Mouse (Mus musculus) limb, embryonic 14.5 days (tissue): ENCODE results near the gene Map4k2. TPM values are rescaled to one million over a fixed set of nuclear protein-coding genes. Genes with fewer than 3 reads are reported as not detected.
A peak's percentile ranks its signal among the peaks of the same experiment; 100 is the strongest.

ENCODE experiments used
- ATAC-seq: fragments of 200-750 bp; cut with Nextera tagmentation; 2 replicates; pipeline ENCODE4 v1.8.0; 2017; ENCODE audit warnings: low read depth, moderate number of reproducible peaks, moderate TSS enrichment; ENCODE audit not compliant: low FRiP score
- DNase-seq: peaks from one replicate; pipeline ENCODE4 v3.0.0-alpha.2; 2015; ENCODE audit warnings: low spot score
- H3K27ac ChIP-seq: fragments of 300-500 bp; sonication (generic); replicated peaks from 2 replicates; pipeline ENCODE4 v1.5.1; 2014; ENCODE audit warnings: low read depth, mild to moderate bottlenecking, low read length, moderate library complexity, mixed read lengths
- H3K27me3 ChIP-seq: fragments of 300-500 bp; sonication (generic); 2 replicates; pipeline ENCODE4 v1.6.1; 2014; ENCODE audit warnings: low read length, mixed read lengths; ENCODE audit not compliant: control insufficient read depth, insufficient read depth
- H3K36me3 ChIP-seq: fragments of 300-500 bp; sonication (generic); 2 replicates; pipeline ENCODE4 v1.6.1; 2014; ENCODE audit warnings: mild to moderate bottlenecking, low read length, moderate library complexity, mixed read lengths; ENCODE audit not compliant: control insufficient read depth, insufficient read depth
- H3K4me1 ChIP-seq: fragments of 300-500 bp; sonication (generic); 2 replicates; pipeline ENCODE4 v1.6.1; 2014; ENCODE audit warnings: antibody characterized with exemption, low read length, mixed read lengths; ENCODE audit not compliant: control insufficient read depth, insufficient read depth
- H3K4me2 ChIP-seq: fragments of 300-500 bp; sonication (generic); replicated peaks from 2 replicates; pipeline ENCODE4 v1.6.1; 2014; ENCODE audit warnings: low read depth, mild to moderate bottlenecking, low read length, moderate library complexity; ENCODE audit not compliant: severe bottlenecking
- H3K4me3 ChIP-seq: fragments of 300-500 bp; sonication (generic); replicated peaks from 2 replicates; pipeline ENCODE4 v1.5.1; 2014; ENCODE audit warnings: low read length
- H3K9ac ChIP-seq: fragments of 300-500 bp; sonication (generic); 2 replicates; pipeline ENCODE4 v1.6.1; 2014; ENCODE audit warnings: mild to moderate bottlenecking, low read depth, low read length, moderate library complexity; ENCODE audit not compliant: severe bottlenecking
- H3K9me3 ChIP-seq: fragments of 300-500 bp; sonication (generic); 2 replicates; pipeline ENCODE4 v1.6.1; 2016; ENCODE audit warnings: low read length; ENCODE audit not compliant: control insufficient read depth
- POLR2A ChIP-seq: fragments of 200-500 bp; IDR thresholded peaks from 2 replicates; pipeline ENCODE4 v1.8.0; 2012; ENCODE audit warnings: inconsistent platforms, mild to moderate bottlenecking, moderate library complexity, borderline replicate concordance; ENCODE audit not compliant: insufficient read depth, insufficient read length; ENCODE audit errors: extremely low read depth
- WGBS: fragments of 180-500 bp; shearing (Covaris S2); extraction: QIAGEN DNeasy Blood & Tissue Kit; methylation state at CpG from one replicate; pipeline ENCODE4 v1.1.7; 2014; 5-methylcytosine and 5-hydroxymethylcytosine counted together
- polyA plus RNA-seq, 2 experiments: library from polyadenylated mRNA; depleted of rRNA in 1 of 2; stranded (reverse) in 1 of 2; unstranded in 1 of 2; fragments of >200 nt; fragmentation: Nextera tagmentation in 1 of 2; extraction: Ambion mirVana in 1 of 2; gene quantifications; 2 replicates each; pipeline versions ENCODE4 v1.2.1 to v1.2.3; 2012 to 2014

Map4k2 gene
- polyA plus RNA-seq, 2 experiments: 8.8 to 90.4 TPM

DNA sequence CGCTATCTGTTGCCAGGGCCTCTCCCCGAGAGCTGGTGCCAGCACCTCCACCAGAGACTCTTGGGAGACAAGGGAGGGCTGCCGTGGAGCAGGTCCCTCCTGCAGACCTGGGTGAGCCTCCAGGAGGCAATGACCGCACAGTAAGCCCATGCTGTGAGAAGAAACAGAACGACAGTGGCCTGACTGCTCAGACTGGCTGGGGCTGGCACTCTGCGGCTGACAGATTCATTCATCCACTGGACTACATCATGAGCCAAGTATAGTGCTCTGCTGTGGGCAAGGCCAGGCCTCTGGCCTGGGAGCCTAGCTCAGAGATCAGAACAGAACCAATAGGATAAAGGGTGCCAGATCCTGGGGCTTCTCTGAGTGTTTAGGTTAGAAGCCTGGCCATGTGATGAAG, 37.1 kb upstream of the Map4k2 start:
- 74% methylated on average over 6 of the region's 6 CpGs for WGBS
- H3K4me1 ChIP-seq: peaks cover 11% of the 10 kb centered on the region; the same call in 1 of the 2 replicates
- H3K4me2 ChIP-seq: no peak overlapping the region
- no peaks in the 10 kb centered on the region for H3K9me3 ChIP-seq
- H3K4me3 ChIP-seq: no peak overlapping the region
- H3K27me3 ChIP-seq: no peaks in the 10 kb centered on the region
- DNase-seq: no peak
- H3K36me3 ChIP-seq: peaks cover 21% of the 10 kb centered on the region
- ATAC-seq: no peak
- TF ChIP-seq POLR2A: no peak
- H3K9ac ChIP-seq: no peak overlapping the region
- H3K27ac ChIP-seq: no peak overlapping the region

DNA sequence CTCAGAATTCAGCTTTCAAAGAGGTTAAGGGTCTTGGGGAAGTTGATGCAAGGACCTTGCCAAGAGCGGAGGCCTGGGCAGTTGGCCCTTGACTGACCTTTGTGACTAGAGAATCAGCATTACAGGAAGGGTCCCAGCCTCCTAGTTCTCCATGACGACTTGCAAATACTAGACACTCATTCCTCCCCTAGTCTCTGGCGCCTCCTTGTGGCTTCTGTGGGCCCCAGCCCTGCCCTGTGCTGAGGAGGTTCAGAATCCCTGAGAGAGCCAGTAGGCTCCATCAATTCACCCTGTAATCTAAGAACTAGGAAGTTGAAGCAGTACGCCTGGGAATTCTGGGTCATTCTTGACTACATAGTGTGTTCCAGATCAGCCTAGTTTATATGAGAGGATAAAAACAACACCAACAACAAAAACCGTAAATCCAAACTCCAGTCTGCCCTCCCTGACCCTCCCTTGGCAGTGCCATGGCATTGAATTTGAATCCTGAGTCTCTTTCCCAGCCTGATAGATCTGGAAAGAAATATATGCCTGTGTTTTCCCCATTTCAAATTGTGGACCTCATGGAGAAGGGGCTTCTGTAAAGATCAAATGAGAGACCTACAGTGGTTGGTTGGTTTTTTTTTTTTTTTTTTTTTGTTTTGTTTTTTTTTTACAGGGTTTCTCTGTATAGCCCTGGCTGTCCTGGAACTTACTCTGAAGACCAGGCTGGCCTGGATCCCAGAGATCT, 36.0 kb upstream of the Map4k2 start:
- ATAC-seq (peak; percentile 57; the same call in 1 of the 2 replicates), DNase-seq (peak; percentile 78)
- H3K4me2 ChIP-seq: no peak overlapping the region
- H3K4me1 ChIP-seq: peaks cover 11% of the 10 kb centered on the region; the same call in 1 of the 2 replicates
- peaks cover 10% of the 10 kb centered on the region; the same call in 1 of the 2 replicates for H3K36me3 ChIP-seq
- no peak overlapping the region for H3K4me3 ChIP-seq
- no peak overlapping the region for H3K27ac ChIP-seq
- H3K9ac ChIP-seq: no peak overlapping the region
- H3K27me3 ChIP-seq: no peaks in the 10 kb centered on the region
- WGBS: 29% methylated on average over 5 of the region's 5 CpGs
- H3K9me3 ChIP-seq: no peaks in the 10 kb centered on the region
- no peak for TF ChIP-seq POLR2A

DNA sequence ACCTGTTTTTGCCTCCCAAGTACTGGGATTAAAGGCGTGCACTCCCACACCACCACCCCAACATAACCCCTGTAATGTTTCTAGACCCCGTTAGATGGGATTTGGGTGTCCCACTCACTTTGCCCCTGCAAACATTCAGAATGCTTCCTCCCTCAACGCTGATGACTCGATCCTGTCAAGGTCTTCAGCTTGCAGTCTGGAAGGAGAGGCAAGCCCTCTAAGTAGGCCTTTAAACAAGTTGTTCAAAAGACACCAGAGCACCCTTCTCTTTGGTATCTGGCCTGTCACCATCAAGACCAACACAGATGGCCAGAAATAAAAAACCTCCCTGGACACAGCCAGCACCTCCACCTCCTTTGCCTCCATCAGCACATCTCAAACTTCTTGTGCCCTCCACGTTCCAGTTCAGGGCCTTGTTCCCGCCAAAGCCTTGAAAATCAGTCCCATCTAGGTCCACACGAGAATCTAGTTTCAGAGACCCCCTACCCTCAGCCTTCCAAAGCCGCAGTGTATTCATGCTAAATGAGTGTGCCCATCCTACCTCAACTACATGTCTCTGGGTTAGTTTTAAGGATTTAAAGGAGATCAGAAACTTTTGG, 35.3 kb upstream of the Map4k2 start:
- H3K27ac ChIP-seq: peak overlapping the region; percentile 75
- TF ChIP-seq POLR2A: no peak
- 55% methylated on average over 8 of the region's 8 CpGs for WGBS
- H3K27me3 ChIP-seq: no peaks in the 10 kb centered on the region
- H3K4me1 ChIP-seq: peaks cover 11% of the 10 kb centered on the region; the same call in 1 of the 2 replicates
- no peak for DNase-seq
- H3K4me2 ChIP-seq: peak overlapping the region; percentile 56
- no peak for ATAC-seq
- H3K9ac ChIP-seq: peak overlapping the region; percentile 59
- peaks cover 8% of the 10 kb centered on the region; the same call in 1 of the 2 replicates for H3K36me3 ChIP-seq
- H3K9me3 ChIP-seq: no peaks in the 10 kb centered on the region
- H3K4me3 ChIP-seq: peak overlapping the region; percentile 61

DNA sequence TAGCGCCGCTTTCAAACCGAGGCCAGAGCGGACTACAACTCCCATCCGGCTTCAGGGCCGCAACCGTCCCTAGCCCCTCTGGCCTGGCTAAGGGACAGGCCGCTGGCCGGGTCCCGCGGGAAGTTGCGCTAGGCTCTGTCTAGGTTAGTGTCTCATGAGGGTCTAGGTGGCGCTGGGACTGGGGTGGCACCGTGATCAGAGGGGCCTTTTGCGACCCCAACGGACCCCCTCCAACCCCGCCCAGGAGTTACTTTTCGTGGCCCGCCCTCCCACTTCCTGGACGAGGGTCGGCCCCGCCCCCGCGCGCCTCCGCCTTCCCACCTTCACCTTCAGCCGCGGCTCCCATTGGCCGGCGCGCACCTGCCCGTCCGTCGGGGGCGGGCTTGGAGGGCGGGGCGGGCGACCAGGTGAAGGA, 34.8 kb upstream of the Map4k2 start, which contains the start of gene Cdc42bpg:
TSS of gene Cdc42bpg (plus strand) at position 320 of the 415 bp plus-strand sequence.
- DNase-seq (peak; percentile 82), ATAC-seq (peak; percentile 86)
- Histone ChIP-seq H3K36me3 (peaks cover 9% of the 10 kb centered on the region), H3K27ac (peak within 1 kb of the TSS; percentile 75), H3K4me2 (peak within 1 kb of the TSS; percentile 56), H3K4me1 (peaks cover 11% of the 10 kb centered on the region; the same call in 1 of the 2 replicates), H3K4me3 (peak within 1 kb of the TSS; percentile 61), H3K9ac (peak within 1 kb of the TSS; percentile 59), H3K9me3 (no peaks in the 10 kb centered on the region), H3K27me3 (no peaks in the 10 kb centered on the region)
- 0 out of 2 replicates have a peak, but pooled peaks have one; percentile 33 for TF ChIP-seq POLR2A
- 1% methylated on average over 29 of the region's 38 CpGs for WGBS

DNA sequence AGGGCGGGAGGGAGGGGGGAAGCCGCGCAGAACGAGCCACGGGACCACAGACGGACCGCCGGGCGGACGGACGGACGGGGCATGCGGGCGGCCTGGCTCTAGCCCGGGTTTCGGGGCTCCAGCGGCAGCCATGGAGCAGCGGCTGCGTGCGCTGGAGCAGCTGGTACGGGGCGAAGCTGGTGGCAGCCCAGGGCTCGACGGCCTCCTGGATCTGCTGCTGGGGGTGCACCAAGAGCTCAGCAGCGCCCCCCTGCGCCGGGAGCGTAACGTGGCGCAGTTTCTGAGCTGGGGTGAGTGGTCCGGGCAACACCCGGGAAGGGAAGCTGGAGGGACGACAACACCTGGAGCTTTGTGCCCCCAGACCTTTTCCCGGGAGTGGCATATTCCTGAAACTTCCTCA, 34.3 kb upstream of the Map4k2 start:
- DNase-seq: peak; percentile 56
- WGBS: 0% methylated on average over 32 of the region's 34 CpGs
- Histone ChIP-seq H3K27me3 (no peaks in the 10 kb centered on the region), H3K9ac (peak overlapping the region; percentile 59), H3K27ac (no peak overlapping the region), H3K4me1 (peaks cover 11% of the 10 kb centered on the region; the same call in 1 of the 2 replicates), H3K36me3 (peaks cover 14% of the 10 kb centered on the region), H3K9me3 (no peaks in the 10 kb centered on the region), H3K4me2 (peak overlapping the region; percentile 56), H3K4me3 (peak overlapping the region; percentile 61)
- TF ChIP-seq POLR2A: no peak
- peak; percentile 36 for ATAC-seq
